Mouse (Mus musculus): ENCODE results near the gene Hmga1. TPM values are rescaled to one million over a fixed set of nuclear protein-coding genes. Genes with fewer than 3 reads are reported as not detected.

The Hmga1 gene
- total and polyA plus RNA-seq, 2 experiments, result 5.7 to 21.4 TPM

DNA sequence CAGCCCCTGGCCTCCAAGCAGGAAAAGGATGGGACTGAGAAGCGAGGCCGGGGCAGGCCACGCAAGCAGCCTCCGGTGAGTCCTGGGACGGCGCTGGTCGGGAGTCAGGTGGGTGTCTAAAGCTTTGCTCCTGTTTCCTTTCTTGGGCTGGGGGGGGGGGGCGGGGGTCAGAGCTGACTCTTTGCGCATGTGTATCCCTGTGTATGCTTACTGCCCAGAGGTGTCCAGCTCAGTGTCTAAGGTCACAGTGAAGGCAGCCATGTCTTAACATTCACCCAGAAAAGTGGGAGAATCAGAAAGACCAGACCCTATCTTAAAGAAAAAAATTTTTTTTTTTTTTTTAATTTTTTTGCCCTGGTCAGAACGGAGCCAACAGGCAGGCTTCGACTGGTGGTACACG lies 3.3 kb downstream of the Hmga1 start:
- Histone ChIP-seq H3K4me3 (ENCODE audit: insufficient read depth, low read depth, low read length) (no peak overlapping the region), H3K36me3 (ENCODE audit: control insufficient read depth, insufficient read depth, low read length) (no peaks in the 10 kb centered on the region), H3K27ac (replicated peaks; ENCODE audit: insufficient read depth, low read depth, low read length) (no peak overlapping the region), H3K9ac (ENCODE audit: low read depth, low read length) (no peak overlapping the region), H3K4me1 (ENCODE audit: control insufficient read depth, insufficient read depth, low read length) (no peaks in the 10 kb centered on the region; the same call in 1 of the 2 replicates), H3K79me2 (ENCODE audit: control insufficient read depth, insufficient read depth, low read length) (0 out of 2 replicates have a peak, but pooled peaks cover 6% of the 10 kb centered on the region), H3K27me3 (ENCODE audit: control insufficient read depth, insufficient read depth, low read length) (no peaks in the 10 kb centered on the region)
- no peak for DNase-seq (ENCODE audit: extremely low read depth, low read depth, low spot score)
- TF ChIP-seq CTCF (IDR thresholded peaks at IDR 0.05; ENCODE audit: low read depth, low read length) (no peak), POLR2A (IDR thresholded peaks at IDR 0.05; ENCODE audit: extremely low read depth, insufficient read depth, low read length) (no peak)
- 88% methylated on average over 12 of the region's 12 CpGs for WGBS

DNA sequence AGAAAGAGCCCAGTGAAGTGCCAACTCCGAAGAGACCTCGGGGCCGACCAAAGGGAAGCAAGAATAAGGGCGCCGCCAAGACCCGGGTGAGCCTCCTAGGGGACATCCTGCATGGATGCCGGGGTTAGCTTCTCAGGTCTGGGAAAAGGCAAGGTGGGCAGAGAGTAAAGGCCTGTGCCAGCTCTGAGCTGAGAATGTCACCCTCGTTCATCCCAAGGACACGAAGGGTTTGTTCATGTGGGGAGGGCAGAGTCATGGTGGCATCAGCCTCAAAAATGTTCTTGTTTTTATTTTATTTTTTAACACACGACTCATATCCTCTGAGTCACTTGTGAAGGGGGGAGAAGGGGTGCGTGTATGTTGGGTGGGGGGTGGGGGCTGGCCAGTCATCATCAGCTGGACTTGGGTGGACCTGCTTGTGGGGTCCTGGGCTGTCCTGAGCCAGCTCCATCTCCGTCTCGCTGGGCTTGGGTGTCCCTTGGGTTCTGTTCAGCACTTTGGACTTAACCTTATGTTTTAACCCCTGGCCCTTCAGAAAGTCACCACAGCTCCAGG lies 4.7 kb downstream of the Hmga1 start:
- 86% methylated on average over 13 of the region's 13 CpGs for WGBS
- Histone ChIP-seq H3K79me2 (ENCODE audit: control insufficient read depth, insufficient read depth, low read length) (0 out of 2 replicates have a peak, but pooled peaks cover 6% of the 10 kb centered on the region), H3K27ac (replicated peaks; ENCODE audit: insufficient read depth, low read depth, low read length) (no peak overlapping the region), H3K36me3 (ENCODE audit: control insufficient read depth, insufficient read depth, low read length) (no peaks in the 10 kb centered on the region), H3K27me3 (ENCODE audit: control insufficient read depth, insufficient read depth, low read length) (no peaks in the 10 kb centered on the region), H3K9ac (ENCODE audit: low read depth, low read length) (no peak overlapping the region), H3K4me1 (ENCODE audit: control insufficient read depth, insufficient read depth, low read length) (peaks cover 5% of the 10 kb centered on the region; the same call in 1 of the 2 replicates), H3K4me3 (ENCODE audit: insufficient read depth, low read depth, low read length) (no peak overlapping the region)
- DNase-seq (ENCODE audit: extremely low read depth, low read depth, low spot score), result no peak
- TF ChIP-seq CTCF (IDR thresholded peaks at IDR 0.05; ENCODE audit: low read depth, low read length), result no peak
- no peak for TF ChIP-seq POLR2A (IDR thresholded peaks at IDR 0.05; ENCODE audit: extremely low read depth, insufficient read depth, low read length)

DNA sequence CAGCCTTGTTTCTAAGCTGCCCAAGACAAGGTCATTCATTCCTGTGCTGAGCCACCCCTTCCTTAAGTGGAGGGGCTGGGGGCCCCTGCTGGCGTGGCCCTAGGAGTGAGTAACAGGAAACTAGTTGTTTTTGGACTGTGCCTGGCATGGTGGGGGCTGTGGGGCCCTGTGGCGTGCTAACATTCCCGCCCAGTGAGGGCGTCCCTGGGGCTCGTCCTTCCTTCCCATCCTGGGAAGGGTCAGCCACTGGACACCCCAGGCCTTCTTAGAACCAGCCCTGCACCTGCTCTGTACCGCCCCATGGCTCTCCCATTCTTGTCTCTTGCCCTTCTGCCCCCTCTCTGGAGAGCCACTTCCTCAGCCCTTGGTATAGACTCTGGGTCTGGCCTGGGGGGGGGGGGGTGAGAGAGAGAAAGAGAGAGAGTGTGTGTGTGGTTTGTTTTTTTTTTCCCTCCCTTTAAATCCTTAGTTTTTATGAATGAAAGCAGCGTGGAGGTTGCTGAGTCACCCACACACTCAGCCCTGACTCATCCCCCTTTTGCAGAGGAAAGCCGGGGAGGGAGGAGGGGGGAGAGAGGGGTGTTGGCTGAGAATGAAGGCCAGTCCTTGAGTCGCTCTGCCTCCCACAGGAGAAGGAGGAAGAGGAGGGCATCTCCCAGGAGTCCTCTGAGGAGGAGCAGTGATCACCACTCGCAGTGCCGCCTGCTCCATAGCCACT lies 5.7 kb downstream of the Hmga1 start:
- no peaks in the 10 kb centered on the region for H3K27me3 ChIP-seq (ENCODE audit: control insufficient read depth, insufficient read depth, low read length)
- no peaks in the 10 kb centered on the region for H3K36me3 ChIP-seq (ENCODE audit: control insufficient read depth, insufficient read depth, low read length)
- TF ChIP-seq CTCF (IDR thresholded peaks at IDR 0.05; ENCODE audit: low read depth, low read length) (no peak), POLR2A (IDR thresholded peaks at IDR 0.05; ENCODE audit: extremely low read depth, insufficient read depth, low read length) (no peak)
- no peak overlapping the region for H3K27ac ChIP-seq (replicated peaks; ENCODE audit: insufficient read depth, low read depth, low read length)
- no peak for DNase-seq (ENCODE audit: extremely low read depth, low read depth, low spot score)
- H3K9ac ChIP-seq (ENCODE audit: low read depth, low read length), result no peak overlapping the region
- 76% methylated on average over 11 of the region's 11 CpGs for WGBS
- peaks cover 5% of the 10 kb centered on the region; the same call in 1 of the 2 replicates for H3K4me1 ChIP-seq (ENCODE audit: control insufficient read depth, insufficient read depth, low read length)
- 0 out of 2 replicates have a peak, but pooled peaks cover 6% of the 10 kb centered on the region for H3K79me2 ChIP-seq (ENCODE audit: control insufficient read depth, insufficient read depth, low read length)
- no peak overlapping the region for H3K4me3 ChIP-seq (ENCODE audit: insufficient read depth, low read depth, low read length)

DNA sequence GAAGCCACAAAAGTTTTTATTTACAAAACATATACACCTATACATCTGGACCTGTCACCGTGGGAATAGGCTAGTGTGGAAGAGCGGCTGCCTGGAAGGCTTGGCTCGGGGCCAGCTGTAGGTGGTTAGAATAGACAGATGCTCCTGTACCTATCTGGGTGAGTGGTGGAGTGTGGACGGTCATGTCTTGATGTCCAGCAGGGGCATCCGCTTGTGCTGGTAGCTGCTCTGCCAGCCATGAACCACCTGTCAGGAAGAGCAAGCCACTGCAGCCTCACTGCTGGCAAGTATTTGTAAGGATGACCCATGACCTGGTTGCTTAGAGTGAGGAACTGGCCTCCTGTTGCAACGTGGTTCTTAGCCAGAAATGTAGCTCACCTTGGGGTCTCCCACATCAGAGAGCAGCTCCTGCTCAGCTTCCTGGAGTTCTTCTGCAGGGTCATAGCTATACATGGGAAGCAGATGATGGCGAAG lies 7.5 kb downstream of the Hmga1 start:
- H3K36me3 ChIP-seq (ENCODE audit: control insufficient read depth, insufficient read depth, low read length), result no peaks in the 10 kb centered on the region
- no peaks in the 10 kb centered on the region for H3K27me3 ChIP-seq (ENCODE audit: control insufficient read depth, insufficient read depth, low read length)
- no peak overlapping the region for H3K27ac ChIP-seq (replicated peaks; ENCODE audit: insufficient read depth, low read depth, low read length)
- peaks cover 5% of the 10 kb centered on the region; the same call in 1 of the 2 replicates for H3K4me1 ChIP-seq (ENCODE audit: control insufficient read depth, insufficient read depth, low read length)
- peak; percentile 23 for DNase-seq (ENCODE audit: extremely low read depth, low read depth, low spot score)
- no peaks in the 10 kb centered on the region for H3K79me2 ChIP-seq (ENCODE audit: control insufficient read depth, insufficient read depth, low read length)
- no peak for TF ChIP-seq CTCF (IDR thresholded peaks at IDR 0.05; ENCODE audit: low read depth, low read length)
- no peak for TF ChIP-seq POLR2A (IDR thresholded peaks at IDR 0.05; ENCODE audit: extremely low read depth, insufficient read depth, low read length)
- WGBS, result 69% methylated on average over 7 of the region's 7 CpGs
- H3K9ac ChIP-seq (ENCODE audit: low read depth, low read length), result no peak overlapping the region
- no peak overlapping the region for H3K4me3 ChIP-seq (ENCODE audit: insufficient read depth, low read depth, low read length)

DNA sequence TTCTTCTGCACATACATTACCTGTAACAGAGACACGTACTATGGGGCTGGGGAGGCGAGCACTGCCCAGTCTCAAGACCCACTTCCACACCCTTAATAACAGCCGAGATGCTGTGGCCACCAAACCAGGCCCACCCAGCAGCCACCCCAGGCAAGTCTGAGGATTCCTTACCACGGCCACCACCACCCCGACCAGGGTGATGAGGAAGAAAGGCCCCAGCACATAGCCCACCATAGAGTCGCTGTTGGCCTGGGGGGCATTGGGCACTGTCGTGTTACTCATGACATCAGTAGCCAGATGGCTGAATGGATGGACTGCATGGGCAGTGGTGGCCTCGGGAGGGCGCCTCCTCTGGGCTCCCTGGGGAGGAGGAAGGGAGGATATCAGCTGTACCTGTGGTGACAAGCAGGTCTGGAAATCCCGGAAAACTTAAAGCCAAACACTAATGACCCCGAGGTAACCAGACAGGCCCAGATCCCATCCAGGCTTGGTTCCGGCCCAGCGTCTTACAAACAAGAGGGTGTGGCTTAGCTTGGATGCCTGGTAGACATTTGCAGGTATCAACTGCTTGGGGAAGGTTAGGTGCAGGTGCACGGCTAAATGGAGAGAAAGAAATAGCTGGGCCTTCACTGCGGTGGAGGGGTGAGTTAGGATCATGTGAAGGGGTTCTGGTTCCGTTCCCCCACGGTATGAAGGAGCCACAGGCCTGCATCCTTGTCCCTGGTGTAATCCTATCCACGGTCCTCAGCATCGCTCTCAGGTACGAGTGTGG lies 8.3 kb downstream of the Hmga1 start:
- H3K9ac ChIP-seq (ENCODE audit: low read depth, low read length), result no peak overlapping the region; the same call in 1 of the 2 replicates
- TF ChIP-seq CTCF (IDR thresholded peaks at IDR 0.05; ENCODE audit: low read depth, low read length) (no peak), POLR2A (IDR thresholded peaks at IDR 0.05; ENCODE audit: extremely low read depth, insufficient read depth, low read length) (no peak)
- H3K79me2 ChIP-seq (ENCODE audit: control insufficient read depth, insufficient read depth, low read length), result no peaks in the 10 kb centered on the region
- H3K27me3 ChIP-seq (ENCODE audit: control insufficient read depth, insufficient read depth, low read length), result no peaks in the 10 kb centered on the region
- peak overlapping the region; percentile 70 for H3K4me3 ChIP-seq (ENCODE audit: insufficient read depth, low read depth, low read length)
- H3K36me3 ChIP-seq (ENCODE audit: control insufficient read depth, insufficient read depth, low read length), result no peaks in the 10 kb centered on the region
- no peak for DNase-seq (ENCODE audit: extremely low read depth, low read depth, low spot score)
- peaks cover 5% of the 10 kb centered on the region; the same call in 1 of the 2 replicates for H3K4me1 ChIP-seq (ENCODE audit: control insufficient read depth, insufficient read depth, low read length)
- H3K27ac ChIP-seq (replicated peaks; ENCODE audit: insufficient read depth, low read depth, low read length), result no peak overlapping the region
- 32% methylated on average over 20 of the region's 20 CpGs for WGBS
